Mouse (Mus musculus) thymus, postnatal 4 days (tissue): ENCODE measurements at regions not wholly inside any gene's neighbourhood (a gene's known extent, or its start where the extent isn't known, plus 50 kb on each side); places are given as distances from the start of the nearest gene placed in this dataset.

Experiments used
- DNase-seq: peaks from one replicate; pipeline ENCODE4 v3.0.0; 2021

GRCm38 (mm10) chr13:102143848-102144247, 375.8 kb upstream of the Pik3r1 start:
- peak; percentile 22 for DNase-seq

GRCm38 (mm10) chr13:102148039-102148438, 380.0 kb upstream of the Pik3r1 start:
- no peak for DNase-seq

- no peak for DNase-seq
Observed at GRCm38 (mm10) chr13:102153785-102154608, 386.0 kb upstream of the Pik3r1 start.

- no peak for DNase-seq
Observed at GRCm38 (mm10) chr13:102154609-102154899, 386.5 kb upstream of the Pik3r1 start.

GRCm38 (mm10) chr13:102157369-102158130, 389.5 kb upstream of the Pik3r1 start:
- DNase-seq = no peak

GRCm38 (mm10) chr13:102173382-102174234, 405.6 kb upstream of the Pik3r1 start:
- DNase-seq = no peak

- DNase-seq = no peak
Observed at GRCm38 (mm10) chr13:102174431-102174830, 406.4 kb upstream of the Pik3r1 start.

- no peak for DNase-seq
Observed at GRCm38 (mm10) chr13:102174896-102175295, 406.9 kb upstream of the Pik3r1 start.

- no peak for DNase-seq
Observed at GRCm38 (mm10) chr13:102175406-102175805, 407.4 kb upstream of the Pik3r1 start.

- DNase-seq = no peak
Observed at GRCm38 (mm10) chr13:102176456-102176855, 408.4 kb upstream of the Pik3r1 start.

- no peak for DNase-seq
Observed at GRCm38 (mm10) chr13:102194716-102195115, 426.7 kb upstream of the Pik3r1 start.

- DNase-seq = no peak
Observed at GRCm38 (mm10) chr13:102202301-102202700, 434.3 kb upstream of the Pik3r1 start.

GRCm38 (mm10) chr13:102218486-102218885, 450.5 kb upstream of the Pik3r1 start:
- DNase-seq = no peak

- DNase-seq = no peak
Observed at GRCm38 (mm10) chr13:102231048-102231447, 462.3 kb upstream of the Cd180 start.

- no peak for DNase-seq
Observed at GRCm38 (mm10) chr13:102232291-102232936, 460.9 kb upstream of the Cd180 start.

- no peak for DNase-seq
Observed at GRCm38 (mm10) chr13:102250884-102251283, 442.5 kb upstream of the Cd180 start.

GRCm38 (mm10) chr13:102251709-102252108, 441.6 kb upstream of the Cd180 start:
- DNase-seq = no peak

- no peak for DNase-seq
Observed at GRCm38 (mm10) chr13:102255401-102256371, 437.7 kb upstream of the Cd180 start.

GRCm38 (mm10) chr13:102258207-102258606, 435.2 kb upstream of the Cd180 start:
- DNase-seq = no peak

GRCm38 (mm10) chr13:102273818-102274217, 419.5 kb upstream of the Cd180 start:
- no peak for DNase-seq

- no peak for DNase-seq
Observed at GRCm38 (mm10) chr13:102275296-102275695, 418.1 kb upstream of the Cd180 start.

GRCm38 (mm10) chr13:102276885-102277284, 416.5 kb upstream of the Cd180 start:
- DNase-seq = no peak
